Mouse (Mus musculus): Measurements from ENCODE around the gene Myom1. TPM values are rescaled to one million over a fixed set of nuclear protein-coding genes. Genes with fewer than 3 reads are reported as not detected.

The Myom1 gene
- total RNA-seq, 1 experiment from 2014 or later = 6.3 TPM

- no peak for ATAC-seq (replicated peaks; ENCODE audit: low read depth, poor library complexity, severe bottlenecking)
Observed at GRCm38 (mm10) chr17:71126001-71126400, 123.6 kb downstream of the Myom1 start.

DNA sequence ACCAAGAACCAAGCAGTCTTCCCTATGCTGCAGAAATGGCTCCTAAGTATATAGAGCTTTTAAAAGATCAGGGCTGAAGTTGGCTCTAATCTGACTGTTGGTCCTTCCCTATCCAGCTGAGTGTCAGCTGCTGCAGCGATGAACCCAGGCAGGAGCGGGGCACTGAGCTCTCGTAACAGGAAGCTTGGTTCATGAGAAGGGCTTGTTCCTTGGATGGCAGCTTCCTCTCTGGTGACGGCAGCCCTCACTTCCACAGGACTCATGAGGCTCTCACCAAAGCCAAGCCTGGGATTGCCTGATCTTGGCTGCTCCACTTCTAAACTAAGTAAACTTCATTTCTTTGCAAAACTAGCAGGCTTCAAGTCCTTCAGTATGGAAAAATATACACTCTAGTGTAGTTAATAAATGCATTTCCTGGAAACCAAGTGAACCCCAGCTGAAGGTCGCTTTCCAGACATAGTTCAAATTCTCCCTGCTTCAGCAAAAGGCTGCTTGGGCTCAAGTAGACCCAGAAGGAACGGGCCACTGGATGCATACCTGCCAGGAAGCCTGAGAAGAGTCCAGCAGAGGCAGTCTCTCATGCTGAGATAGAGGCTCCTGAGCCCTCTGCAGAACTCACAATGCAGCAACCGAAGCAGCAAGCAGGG is 125.2 kb downstream of the Myom1 start:
- ATAC-seq (replicated peaks; ENCODE audit: low read depth, poor library complexity, severe bottlenecking) = peak; percentile 77

GRCm38 (mm10) chr17:71129489-71130261 is 127.2 kb downstream of the Myom1 start:
- no peak for ATAC-seq (replicated peaks; ENCODE audit: low read depth, poor library complexity, severe bottlenecking)

GRCm38 (mm10) chr17:71132221-71132620 is 129.8 kb downstream of the Myom1 start:
- no peak for ATAC-seq (replicated peaks; ENCODE audit: low read depth, poor library complexity, severe bottlenecking)

DNA sequence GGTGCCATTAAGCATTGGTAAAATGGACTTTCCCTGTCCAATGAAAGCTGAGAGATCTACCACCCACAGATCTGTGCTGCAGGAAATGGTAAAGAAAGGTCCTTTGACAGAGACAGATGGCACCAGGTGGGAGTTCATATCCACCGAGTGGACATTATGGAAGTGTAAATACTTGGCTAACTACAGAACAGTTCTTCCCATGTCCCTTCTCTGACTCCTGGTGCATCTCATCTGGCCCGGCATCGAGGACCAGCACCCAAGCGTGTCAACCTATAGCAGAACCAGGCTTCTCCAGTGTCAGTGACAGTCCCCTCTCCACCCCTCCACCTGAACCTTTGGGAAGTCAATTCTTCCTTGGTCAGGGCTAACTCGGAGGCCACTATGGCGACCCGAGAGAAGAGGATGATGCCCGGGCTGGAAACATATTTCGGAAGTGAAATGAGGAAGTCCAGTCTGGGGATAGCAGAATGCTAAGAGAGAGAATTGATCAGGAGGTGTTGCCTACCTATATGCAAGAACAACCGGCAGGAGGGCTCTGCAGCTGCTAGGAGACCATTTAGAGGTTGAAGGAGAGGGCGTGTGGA is 130.5 kb downstream of the Myom1 start:
- peak; percentile 48 for ATAC-seq (replicated peaks; ENCODE audit: low read depth, poor library complexity, severe bottlenecking)

- no peak for ATAC-seq (replicated peaks; ENCODE audit: low read depth, poor library complexity, severe bottlenecking)
Observed at GRCm38 (mm10) chr17:71134441-71134955, 132.1 kb downstream of the Myom1 start.

GRCm38 (mm10) chr17:71135108-71135507 is 132.7 kb downstream of the Myom1 start:
- ATAC-seq (replicated peaks; ENCODE audit: low read depth, poor library complexity, severe bottlenecking) = peak; percentile 73

DNA sequence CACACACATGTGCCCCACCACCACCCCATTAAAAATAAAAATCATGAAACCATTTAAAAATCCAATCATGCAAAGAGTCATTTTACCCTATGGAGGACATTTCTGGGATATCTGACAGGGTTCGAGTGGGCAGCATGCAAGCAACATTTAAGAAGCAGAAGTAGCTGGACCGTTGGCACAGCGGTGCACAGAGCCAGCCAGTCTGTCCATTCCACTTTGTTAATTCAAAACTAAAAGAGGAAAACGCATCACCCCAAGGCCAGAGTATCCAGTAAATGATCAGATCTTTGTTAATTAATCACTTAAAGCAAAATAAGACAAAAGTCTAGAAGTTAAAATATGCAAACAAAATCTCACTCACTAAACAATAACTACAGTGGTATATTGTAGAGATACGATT is 133.4 kb downstream of the Myom1 start:
- no peak for ATAC-seq (replicated peaks; ENCODE audit: low read depth, poor library complexity, severe bottlenecking)

- ATAC-seq (replicated peaks; ENCODE audit: low read depth, poor library complexity, severe bottlenecking) = no peak
Observed at GRCm38 (mm10) chr17:71136384-71137333, 134.2 kb downstream of the Myom1 start.

DNA sequence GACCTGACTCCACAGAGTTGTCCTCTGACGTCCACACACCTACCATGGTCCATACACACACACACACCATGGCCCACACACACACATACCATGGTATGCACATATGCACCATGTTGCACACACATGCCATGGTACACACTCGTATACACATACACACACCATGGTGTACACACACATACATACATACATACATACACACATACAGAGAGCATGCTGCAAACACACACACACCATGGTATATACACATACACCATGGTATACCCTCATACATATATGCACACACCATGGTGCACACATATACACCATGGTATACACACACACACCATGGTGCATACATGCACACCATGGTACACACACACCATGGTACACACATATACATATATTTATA is 134.9 kb downstream of the Myom1 start:
- ATAC-seq (replicated peaks; ENCODE audit: low read depth, poor library complexity, severe bottlenecking) = no peak

- no peak for ATAC-seq (replicated peaks; ENCODE audit: low read depth, poor library complexity, severe bottlenecking)
Observed at GRCm38 (mm10) chr17:71142068-71142467, 139.6 kb downstream of the Myom1 start.

GRCm38 (mm10) chr17:71143155-71143554 is 140.7 kb downstream of the Myom1 start:
- peak; percentile 18; the same call in 1 of the 2 replicates for ATAC-seq (replicated peaks; ENCODE audit: low read depth, poor library complexity, severe bottlenecking)

DNA sequence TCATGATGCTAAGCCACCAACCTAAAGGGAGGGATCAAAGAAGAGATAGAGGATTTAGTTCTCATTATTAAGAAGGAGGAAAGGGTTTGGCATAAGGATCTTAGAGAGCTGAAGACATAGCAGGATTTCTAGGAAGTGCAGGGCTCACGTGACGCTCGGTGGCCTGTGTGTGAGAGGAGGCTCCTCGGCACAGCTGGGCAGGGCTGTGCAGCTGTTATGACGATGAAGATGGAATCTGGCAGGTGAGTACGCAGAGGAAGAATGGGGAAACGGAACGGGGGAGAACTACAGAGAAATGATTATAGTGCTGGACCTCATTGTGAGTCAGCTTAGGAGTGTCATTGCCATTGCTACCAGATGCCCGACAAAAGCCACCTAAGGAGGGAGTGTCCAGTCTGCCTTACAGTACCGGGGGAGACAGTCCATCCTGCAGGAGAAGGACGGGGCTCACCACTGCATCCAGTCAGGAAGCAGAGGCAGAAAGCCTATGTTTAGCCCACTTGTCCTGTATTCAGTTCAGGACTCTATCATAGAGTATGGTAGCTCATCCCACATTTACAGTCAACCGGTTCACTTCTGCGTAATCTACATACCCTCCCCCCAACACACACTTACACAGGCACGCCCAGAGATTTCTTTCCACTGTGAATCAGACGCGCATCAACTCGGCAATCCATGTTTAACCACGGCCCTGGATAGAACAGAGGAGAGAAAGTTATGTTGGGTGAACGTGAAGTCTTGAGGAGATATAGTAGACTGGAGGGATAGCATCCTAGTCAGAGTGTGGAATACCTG is 142.1 kb downstream of the Myom1 start:
- no peak for ATAC-seq (replicated peaks; ENCODE audit: low read depth, poor library complexity, severe bottlenecking)

DNA sequence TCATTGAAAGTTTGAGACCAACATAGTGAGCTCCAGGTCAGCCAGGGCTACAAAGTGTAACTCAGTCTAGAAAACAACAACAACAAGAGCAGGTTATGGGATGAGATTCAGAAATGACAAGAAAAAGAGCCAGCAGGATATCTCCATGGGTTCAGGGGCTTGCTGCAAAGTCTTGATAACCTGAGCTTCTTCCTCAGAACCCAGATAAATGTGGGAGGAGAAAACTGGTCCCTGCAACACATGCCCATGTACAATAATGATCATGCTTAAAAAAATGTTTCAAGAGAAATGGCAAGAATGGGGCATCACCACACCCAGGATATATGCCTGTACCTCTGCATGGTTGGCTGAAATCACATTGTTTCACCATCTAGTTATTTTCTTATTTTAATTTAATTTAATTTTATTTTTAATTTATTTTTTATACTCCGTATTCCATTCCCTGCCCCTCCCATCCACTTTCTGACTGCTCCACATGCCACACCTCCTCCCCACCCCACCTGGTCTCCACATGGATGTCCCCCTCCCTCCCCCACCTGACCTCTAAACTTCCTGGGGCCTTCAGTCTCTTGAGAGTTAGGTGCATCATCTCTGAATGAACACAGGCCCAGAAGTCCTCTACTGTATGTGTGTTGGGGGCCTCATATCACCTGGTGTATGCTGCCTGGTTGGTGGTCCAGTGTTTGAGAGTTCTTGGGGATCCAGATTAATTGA is 143.0 kb downstream of the Myom1 start:
- ATAC-seq (replicated peaks; ENCODE audit: low read depth, poor library complexity, severe bottlenecking) = no peak; the same call in 1 of the 2 replicates

- ATAC-seq (replicated peaks; ENCODE audit: low read depth, poor library complexity, severe bottlenecking) = no peak
Observed at GRCm38 (mm10) chr17:71153356-71153755, 150.9 kb downstream of the Myom1 start.

- no peak for ATAC-seq (replicated peaks; ENCODE audit: low read depth, poor library complexity, severe bottlenecking)
Observed at GRCm38 (mm10) chr17:71155271-71155670, 152.8 kb downstream of the Myom1 start.

GRCm38 (mm10) chr17:71159152-71159567 is 156.7 kb downstream of the Myom1 start:
- no peak for ATAC-seq (replicated peaks; ENCODE audit: low read depth, poor library complexity, severe bottlenecking)

- ATAC-seq (replicated peaks; ENCODE audit: low read depth, poor library complexity, severe bottlenecking) = no peak
Observed at GRCm38 (mm10) chr17:71159720-71160119, 157.3 kb downstream of the Myom1 start.

All from common myeloid progenitor, adult 5-6 weeks (primary cell).